Mouse (Mus musculus) mature B cell (primary cell): ENCODE data around the gene Gm525.
"Not testable (repeated sequence)": the region's sequence is repeated elsewhere in the genome, so short reads cannot be mapped to it uniquely, and the experiment has no call there.

Experiments used
- in situ Hi-C: fragments of 300-500 bp; cut with MboI; formaldehyde crosslinking; loops from 2 replicates; pipeline ENCODE4 v1.14.3; 2019

The Gm525 gene

DNA sequence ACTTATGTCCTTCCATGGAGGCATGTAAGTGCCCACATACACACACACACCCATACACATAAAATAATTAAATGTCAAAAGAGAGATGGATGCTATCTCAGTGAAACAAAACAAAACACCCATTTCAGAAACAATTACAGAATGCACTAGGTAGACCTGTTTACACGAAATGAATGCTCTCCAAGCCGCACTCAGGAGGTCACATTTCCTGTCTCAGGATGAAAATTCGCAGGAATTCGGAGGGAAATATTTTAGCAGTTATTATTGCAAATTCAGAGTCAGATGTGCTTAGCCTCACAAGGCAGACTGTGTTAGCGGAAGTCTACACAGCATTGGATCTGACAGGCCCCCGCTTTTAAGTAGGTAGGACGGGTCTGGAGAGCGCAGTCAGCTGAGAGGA is at the start of gene Gm525:
TSS of gene Gm525 (plus strand) at position 301 of the 400 bp plus-strand sequence.
- in situ Hi-C loops: no loop called here

GRCm38 (mm10) chr11:89024181-89024881 is 49.3 kb upstream of the Gm525 start:
- in situ Hi-C loops: no loop called here

- in situ Hi-C loops: no loop called here
Observed at GRCm38 (mm10) chr11:89025603-89026002, 48.0 kb upstream of the Gm525 start.

DNA sequence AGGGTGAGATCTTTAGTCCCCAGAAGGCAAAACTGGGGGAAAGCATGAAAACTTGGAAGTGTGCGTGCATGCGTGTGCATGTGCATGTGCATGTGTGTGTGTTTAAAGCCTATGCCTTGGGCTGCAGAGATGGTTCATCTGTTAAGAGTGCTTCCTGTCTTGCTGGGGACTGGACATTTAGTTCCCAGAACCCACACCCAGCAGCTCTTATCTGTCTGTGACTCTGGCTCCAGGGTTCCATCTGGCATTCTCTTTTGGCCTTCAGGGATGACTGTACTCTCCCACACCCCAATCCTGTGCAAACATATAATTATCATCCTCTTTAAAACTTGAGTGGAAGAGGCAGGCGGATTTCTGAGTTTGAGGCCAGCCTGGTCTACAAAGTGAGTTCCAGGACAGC is 47.5 kb upstream of the Gm525 start:
- in situ Hi-C loops: no loop called here

DNA sequence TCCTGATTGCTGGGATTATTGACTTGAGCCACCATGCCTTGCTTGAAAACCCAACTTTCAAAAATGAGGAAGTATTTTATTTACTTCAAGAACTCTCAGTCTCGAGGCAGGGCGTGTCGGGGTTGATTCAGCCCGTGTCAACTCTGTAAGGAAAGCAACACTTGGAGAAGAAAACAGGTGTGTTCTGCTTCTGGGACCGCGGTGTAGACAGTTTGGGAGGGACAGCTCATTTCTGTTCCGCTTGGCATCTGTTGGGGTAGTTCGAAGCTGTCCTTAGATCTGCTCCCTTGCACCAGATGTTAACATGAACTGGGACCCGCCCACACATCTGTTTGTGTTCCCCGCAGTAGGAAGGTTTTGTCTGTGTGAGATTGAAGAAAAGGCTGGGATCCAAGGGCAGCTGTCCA is 45.7 kb upstream of the Gm525 start:
- in situ Hi-C loops: no loop called here

GRCm38 (mm10) chr11:89028871-89029405 is 44.7 kb upstream of the Gm525 start:
- in situ Hi-C loops: no loop called here

DNA sequence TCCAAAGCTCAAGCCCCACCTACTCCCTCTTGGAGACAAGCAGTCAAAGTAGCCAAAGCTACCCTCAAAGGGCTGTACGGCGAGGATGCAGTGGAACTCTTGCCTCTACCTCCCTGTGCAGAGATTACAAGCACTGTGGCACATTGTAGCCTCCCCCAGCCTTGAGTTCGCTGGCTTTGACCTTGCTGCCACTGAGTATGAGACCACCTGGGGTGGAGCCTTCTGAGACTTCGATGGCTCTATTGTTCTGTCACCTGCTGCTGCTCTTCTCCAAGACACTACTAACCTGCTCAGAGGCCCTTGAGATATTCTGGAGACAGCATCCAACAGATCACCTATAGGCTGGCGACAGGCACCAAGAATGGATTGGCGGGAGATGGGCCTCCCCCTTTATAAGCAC is 43.1 kb upstream of the Gm525 start:
- in situ Hi-C loops: loop anchor here (5.0 kb wide), 1 partner anchor 38 kb away; no protein-coding TSS in a partner anchor

GRCm38 (mm10) chr11:89031189-89031588 is 42.5 kb upstream of the Gm525 start:
- in situ Hi-C loops: loop anchor here (5.0 kb wide), 1 partner anchor 39 kb away; no protein-coding TSS in a partner anchor

DNA sequence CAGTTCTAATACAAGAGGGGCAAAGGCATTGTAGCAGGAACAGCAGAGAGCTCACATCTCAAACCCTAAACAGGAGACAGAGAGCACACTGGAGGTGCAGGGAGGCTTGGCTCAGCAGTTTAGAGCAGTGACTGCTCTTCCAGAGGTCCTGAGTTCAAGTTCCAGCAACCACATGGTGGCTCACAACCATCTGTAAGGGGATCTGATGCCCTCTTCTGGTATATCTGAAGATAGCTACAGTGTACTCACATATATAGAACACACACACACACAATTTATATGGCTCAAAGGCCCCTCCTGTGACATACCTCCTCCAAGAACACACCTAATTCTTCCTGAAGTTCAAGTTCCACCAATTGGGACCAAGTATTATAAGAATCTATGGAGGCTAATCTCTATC is 39.0 kb upstream of the Gm525 start:
- in situ Hi-C loops: loop anchor here (5.0 kb wide), 1 partner anchor 42 kb away; no protein-coding TSS in a partner anchor

GRCm38 (mm10) chr11:89035552-89035951 is 38.1 kb upstream of the Gm525 start:
- in situ Hi-C loops: no loop called here

DNA sequence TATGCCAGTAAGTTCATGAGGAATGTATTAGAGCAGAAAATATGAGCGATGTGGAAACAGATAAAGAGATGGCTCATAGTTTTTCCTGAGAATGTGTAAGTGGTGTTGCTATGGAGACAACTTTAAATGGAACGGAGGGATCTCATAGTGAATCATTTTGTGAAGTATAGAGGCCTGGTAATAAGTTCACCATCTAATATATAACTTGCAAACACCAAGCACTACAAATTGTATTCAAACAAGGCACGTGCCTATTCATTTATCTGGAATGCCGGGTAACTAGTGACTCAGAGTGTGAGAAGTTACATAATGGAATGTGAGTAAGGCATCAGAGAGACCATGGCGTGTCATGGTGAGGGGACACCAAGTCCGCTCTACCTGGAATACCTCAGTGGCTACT is 35.1 kb upstream of the Gm525 start:
- in situ Hi-C loops: no loop called here

GRCm38 (mm10) chr11:89039325-89039724 is 34.3 kb upstream of the Gm525 start:
- in situ Hi-C loops: no loop called here

- in situ Hi-C loops: not testable (repeated sequence)
Observed at GRCm38 (mm10) chr11:89041073-89041472, 32.6 kb upstream of the Gm525 start.

- in situ Hi-C loops: no loop called here
Observed at GRCm38 (mm10) chr11:89043046-89043445, 30.6 kb upstream of the Gm525 start.

DNA sequence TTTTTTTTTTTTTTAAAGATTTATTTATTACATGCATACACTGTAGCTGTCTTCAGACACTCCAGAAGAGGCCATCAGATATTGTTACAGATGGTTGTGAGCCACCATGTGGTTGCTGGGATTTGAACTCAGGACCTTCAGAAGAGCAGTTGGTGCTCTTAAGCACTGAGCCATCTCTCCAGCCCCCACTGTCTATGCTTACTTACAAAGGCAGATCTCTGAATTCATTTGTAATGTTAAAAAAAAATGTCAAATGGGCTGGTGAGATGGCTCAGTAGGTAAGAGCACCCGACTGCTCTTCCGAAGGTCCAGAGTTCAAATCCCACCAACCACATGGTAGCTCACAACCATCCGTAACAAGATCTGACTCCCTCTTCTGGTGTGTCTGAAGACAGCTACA is 28.1 kb upstream of the Gm525 start:
- in situ Hi-C loops: not testable (repeated sequence)

DNA sequence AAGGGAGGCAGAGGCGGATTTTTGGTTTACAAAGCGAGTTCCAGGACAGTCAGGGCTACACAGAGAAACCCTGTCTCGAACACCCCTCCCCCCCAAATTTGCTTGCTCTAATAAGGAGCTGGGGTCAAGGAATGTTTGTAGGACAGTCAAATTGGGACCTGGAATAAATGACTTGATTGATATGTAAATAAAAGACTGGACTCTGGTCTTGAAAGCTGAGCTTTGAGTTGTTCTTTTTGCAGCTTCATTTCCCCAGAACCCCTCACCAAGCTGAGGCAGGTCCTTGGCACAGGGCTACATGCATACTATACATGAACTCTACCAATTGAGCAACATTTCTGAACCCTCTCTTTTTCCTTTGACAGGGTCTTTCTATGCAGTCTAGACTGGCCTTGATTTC is 27.6 kb upstream of the Gm525 start:
- in situ Hi-C loops: no loop called here

DNA sequence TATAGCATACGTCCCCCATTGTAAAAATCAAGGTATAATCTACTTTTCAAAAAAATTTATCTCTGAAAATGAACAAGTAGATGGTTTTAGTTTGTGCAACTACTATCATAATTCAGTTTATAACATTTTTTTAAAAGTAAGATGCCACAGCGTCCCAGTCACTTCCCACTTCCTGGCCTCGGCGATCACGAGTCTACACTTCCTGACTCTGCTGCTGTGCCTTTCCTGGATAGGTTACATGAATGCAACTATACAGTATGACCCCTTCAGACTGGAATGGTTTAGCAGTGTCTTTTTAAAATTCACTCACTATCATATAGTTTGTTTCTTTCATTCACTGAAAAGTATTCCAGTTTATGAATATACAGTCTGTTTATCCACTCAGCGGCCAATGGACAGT is 21.9 kb upstream of the Gm525 start:
- in situ Hi-C loops: no loop called here

DNA sequence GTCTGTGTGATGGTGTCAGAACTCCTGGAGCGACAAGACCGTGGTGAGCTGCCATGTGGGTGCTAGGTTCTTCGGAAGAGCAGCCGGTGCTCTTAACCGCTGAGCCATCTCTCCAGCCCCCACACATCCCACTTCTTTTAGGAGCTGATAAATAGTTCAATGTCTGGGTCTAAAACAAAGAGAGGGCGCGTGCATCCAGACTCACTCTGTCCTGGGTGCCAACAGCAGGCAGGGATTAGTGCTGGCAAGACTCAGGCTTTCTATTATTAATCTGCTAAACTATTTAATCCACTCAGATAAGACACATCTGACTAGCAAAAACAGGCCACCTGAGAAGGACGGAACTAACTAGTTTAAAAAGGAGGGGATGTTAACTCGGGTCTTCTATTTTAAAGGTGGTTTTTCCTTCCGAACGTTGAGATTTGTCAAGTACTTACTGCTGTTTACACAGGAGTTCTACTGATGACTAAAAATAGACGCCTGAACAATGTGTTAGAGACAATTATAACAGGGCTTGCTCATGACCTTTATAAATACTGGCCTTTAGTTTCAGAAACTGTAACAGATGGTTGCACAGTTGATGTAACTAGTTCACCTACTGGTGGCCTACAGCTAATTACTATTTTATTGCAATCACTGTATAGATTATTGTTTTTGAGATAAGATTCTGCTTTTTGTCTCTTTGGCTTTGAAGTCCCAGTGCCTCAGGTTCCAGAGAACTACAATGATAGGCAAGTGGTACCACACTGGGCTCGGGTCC is 17.5 kb upstream of the Gm525 start:
- in situ Hi-C loops: no loop called here

- in situ Hi-C loops: no loop called here
Observed at GRCm38 (mm10) chr11:89058515-89059270, 14.9 kb upstream of the Gm525 start.

DNA sequence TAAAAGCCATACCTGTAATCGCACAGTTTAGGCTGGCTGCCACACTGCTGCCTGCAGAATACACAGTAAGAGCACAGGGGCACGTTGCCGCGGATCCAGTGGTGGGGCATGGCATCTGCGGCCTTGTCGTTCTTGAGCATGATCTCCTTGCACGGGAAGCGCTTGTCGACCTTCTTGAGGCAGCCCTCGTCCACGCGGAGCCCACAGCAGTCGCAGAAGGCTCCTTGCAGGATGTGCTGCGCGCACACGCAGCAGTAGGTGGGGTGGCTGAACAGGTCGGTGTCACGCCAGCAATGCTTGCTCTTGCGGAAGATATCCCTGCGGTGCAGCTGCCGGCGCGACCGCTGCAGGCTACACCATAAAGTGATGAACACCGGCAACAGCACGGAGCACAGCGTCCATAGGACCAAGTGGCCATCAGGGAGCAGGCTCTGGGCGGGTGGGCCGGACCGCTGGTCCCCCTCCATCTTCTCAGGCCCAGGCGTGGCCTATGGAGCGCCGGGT is 13.7 kb upstream of the Gm525 start:
- in situ Hi-C loops: no loop called here

GRCm38 (mm10) chr11:89060423-89061089 is 13.1 kb upstream of the Gm525 start:
- in situ Hi-C loops: no loop called here
